Mouse (Mus musculus): ENCODE measurements at regions not wholly inside any gene's neighbourhood (a gene's known extent, or its start where the extent isn't known, plus 50 kb on each side); places are given as distances from the start of the nearest gene placed in this dataset.

GRCm38 (mm10) chr7:94116899-94117521 lies 1037.3 kb downstream of the Fam181b start:
- DNase-seq, result no peak

GRCm38 (mm10) chr7:94123781-94124180 lies 1044.1 kb downstream of the Fam181b start:
- DNase-seq, result no peak

- no peak for DNase-seq
These were observed 1074.6 kb downstream of the Fam181b start for GRCm38 (mm10) chr7:94154221-94154620.

GRCm38 (mm10) chr7:94155458-94155857 lies 1075.8 kb downstream of the Fam181b start:
- DNase-seq, result no peak

GRCm38 (mm10) chr7:94180027-94180426 lies 1100.4 kb downstream of the Fam181b start:
- DNase-seq, result peak; percentile 1

- DNase-seq, result no peak
These were observed 1132.7 kb downstream of the Fam181b start for GRCm38 (mm10) chr7:94212341-94212740.

- no peak for DNase-seq
These were observed 1147.8 kb downstream of the Fam181b start for GRCm38 (mm10) chr7:94227482-94227881.

- no peak for DNase-seq
These were observed 1154.0 kb downstream of the Fam181b start for GRCm38 (mm10) chr7:94233653-94234052.

- no peak for DNase-seq
These were observed 1169.8 kb downstream of the Fam181b start for GRCm38 (mm10) chr7:94249501-94249900.

GRCm38 (mm10) chr7:94268665-94269320 lies 1189.1 kb downstream of the Fam181b start:
- DNase-seq, result no peak

GRCm38 (mm10) chr7:94281529-94281928 lies 1201.9 kb downstream of the Fam181b start:
- DNase-seq, result no peak

- DNase-seq, result no peak
These were observed 1202.3 kb downstream of the Fam181b start for GRCm38 (mm10) chr7:94282010-94282409.

- no peak for DNase-seq
These were observed 1203.5 kb downstream of the Fam181b start for GRCm38 (mm10) chr7:94283031-94283609.

- DNase-seq, result no peak
These were observed 1225.9 kb downstream of the Fam181b start for GRCm38 (mm10) chr7:94305602-94306001.

- DNase-seq, result no peak
These were observed 1235.4 kb downstream of the Fam181b start for GRCm38 (mm10) chr7:94314983-94315642.

GRCm38 (mm10) chr7:94332601-94333000 lies 1252.9 kb downstream of the Fam181b start:
- DNase-seq, result no peak
